Mouse (Mus musculus): ENCODE results near the gene Cyp4f18. TPM values are rescaled to one million over a fixed set of nuclear protein-coding genes. Genes with fewer than 3 reads are reported as not detected.

Cyp4f18 gene
- total and polyA plus RNA-seq, 3 experiments: 13.5 to 37.4 (median 31.7) TPM

GRCm38 (mm10) chr8:71952489-71952888 is 56.9 kb downstream of the Cyp4f18 start:
- dilution Hi-C loops (cut with MboI; ENCODE audit: extremely low pct_ligation_motif_present, extremely low pct_unique_long_range_greater_than_20kb, low sequenced_read_pairs) (no loop called here), in situ Hi-C loops (cut with MboI; ENCODE audit: low pct_ligation_motif_present, low pct_unique_long_range_greater_than_20kb, low sequenced_read_pairs) (no loop called here)
- TF ChIP-seq IRF4 (IDR thresholded peaks at IDR 0.05; ENCODE audit: low read depth, low read length) (no peak), E2F4 (IDR thresholded peaks at IDR 0.05; ENCODE audit: insufficient replicate concordance, low read depth, low read length) (no peak), ZNF384 (IDR thresholded peaks at IDR 0.05; ENCODE audit: low read depth, low read length) (peak; percentile 21; the same call in 1 of the 2 replicates)
- Histone ChIP-seq H3K36me3 (replicated peaks in 1 of 2; ENCODE audit: control insufficient read depth in 1 of 2, insufficient read depth in 1 of 2, low read length in 1 of 2) (peaks cover 0 to 4% of the 10 kb centered on the region in 2 experiments), H3K9me3 (replicated peaks; ENCODE audit: low read length) (no peaks in the 10 kb centered on the region), H3K9ac (ENCODE audit: insufficient read depth, low read depth) (no peak overlapping the region), H3K27me3 (replicated peaks) (no peaks in the 10 kb centered on the region), H3K27ac (ENCODE audit: insufficient read depth, low read depth) (no peak overlapping the region), H3K4me2 (ENCODE audit: insufficient read depth, low read depth, poor library complexity, severe bottlenecking) (peak overlapping the region; percentile 99; the same call in 1 of the 2 replicates), H3K4me3 (replicated peaks in 1 of 3; ENCODE audit: low read depth in 2 of 3, low read length in 2 of 3, poor library complexity in 1 of 3) (no peak overlapping the region), H3K79me2 (replicated peaks; ENCODE audit: control insufficient read depth, extremely low read depth, insufficient read depth, poor library complexity, severe bottlenecking) (peaks cover 19% of the 10 kb centered on the region), H3K4me1 (ENCODE audit: control insufficient read depth in 1 of 2, insufficient read depth in 2 of 2) (peaks cover 0 to 43% of the 10 kb centered on the region in 2 experiments; a peak in 3 of 4 replicates)
- DNase-seq (ENCODE audit: extremely low read depth): no peak

- TF ChIP-seq ETS1 (conservative IDR thresholded peaks at IDR 0.05; ENCODE audit: low read depth, low read length) (no peak), MYC (IDR thresholded peaks at IDR 0.05; ENCODE audit: low read depth, low read length) (0 out of 2 replicates have a peak, but pooled peaks have one; percentile 2), ZNF384 (IDR thresholded peaks at IDR 0.05; ENCODE audit: low read depth, low read length) (no peak), RCOR1 (conservative IDR thresholded peaks at IDR 0.05; ENCODE audit: low read depth, low read length) (no peak), CHD1 (IDR thresholded peaks at IDR 0.05; ENCODE audit: low read depth, low read length) (no peak), HCFC1 (IDR thresholded peaks at IDR 0.05; ENCODE audit: low read depth, low read length) (no peak), JUN (IDR thresholded peaks at IDR 0.05; ENCODE audit: insufficient read depth, low read depth, low read length) (no peak)
- Histone ChIP-seq H3K4me1 (ENCODE audit: control insufficient read depth in 1 of 2, insufficient read depth in 2 of 2) (peaks cover 0 to 49% of the 10 kb centered on the region in 2 experiments; a peak in 3 of 4 replicates), H3K9ac (ENCODE audit: insufficient read depth, low read depth) (peak overlapping the region; percentile 65), H3K79me2 (replicated peaks; ENCODE audit: control insufficient read depth, extremely low read depth, insufficient read depth, poor library complexity, severe bottlenecking) (peaks cover 18% of the 10 kb centered on the region), H3K27me3 (replicated peaks) (no peaks in the 10 kb centered on the region), H3K4me3 (replicated peaks in 1 of 3; ENCODE audit: low read depth in 2 of 3, low read length in 2 of 3, poor library complexity in 1 of 3) (peak overlapping the region; percentile 70 to 93 (median 82)), H3K27ac (ENCODE audit: insufficient read depth, low read depth) (no peak overlapping the region), H3K9me3 (replicated peaks; ENCODE audit: low read length) (no peaks in the 10 kb centered on the region), H3K4me2 (ENCODE audit: insufficient read depth, low read depth, poor library complexity, severe bottlenecking) (peak overlapping the region; percentile 99), H3K36me3 (replicated peaks in 1 of 2; ENCODE audit: control insufficient read depth in 1 of 2, insufficient read depth in 1 of 2, low read length in 1 of 2) (peaks cover 0 to 4% of the 10 kb centered on the region in 2 experiments)
- in situ Hi-C loops (cut with MboI; ENCODE audit: low pct_ligation_motif_present, low pct_unique_long_range_greater_than_20kb, low sequenced_read_pairs) (no loop called here), dilution Hi-C loops (cut with MboI; ENCODE audit: extremely low pct_ligation_motif_present, extremely low pct_unique_long_range_greater_than_20kb, low sequenced_read_pairs) (no loop called here)
- no peak for DNase-seq (ENCODE audit: extremely low read depth)
Observed at GRCm38 (mm10) chr8:71951436-71952161, 57.8 kb downstream of the Cyp4f18 start.

Measured in CH12.LX (cell line).